Mouse (Mus musculus) heart, adult 2 months (tissue): Measurements from ENCODE around the gene Msi2.

Experiments used
- CTCF ChIP-seq: fragments of 200-600 bp; IDR thresholded peaks from 2 replicates; pipeline ENCODE4 v1.8.1; 2022; ENCODE audit warnings: antibody characterized with exemption, mild to moderate bottlenecking, moderate library complexity
- POLR2A ChIP-seq: fragments of 200-500 bp; IDR thresholded peaks from 2 replicates; pipeline ENCODE4 v1.6.1; 2011; ENCODE audit warnings: mild to moderate bottlenecking, low read depth, low read length, control low read depth; ENCODE audit not compliant: insufficient read depth

GRCm38 (mm10) chr11:88707228-88707775 lies 11.0 kb downstream of the Msi2 start:
- TF ChIP-seq CTCF (no peak), POLR2A (no peak)
